Mouse (Mus musculus) regulatory T cell (primary cell): ENCODE results near the gene Fbxl2.
"Not testable (repeated sequence)": the region's sequence is repeated elsewhere in the genome, so short reads cannot be mapped to it uniquely, and the experiment has no call there.

Source experiments
- in situ Hi-C: fragments of 300-600 bp; cut with MboI, MseI; formaldehyde crosslinking; loops from one replicate; pipeline ENCODE4 v1.15.1; 2025; ENCODE audit warnings: high pct_unique_total_duplicates

Fbxl2 gene

GRCm38 (mm10) chr9:114046028-114046427 is at the start of gene Fbxl2:
Gene Fbxl2 (minus strand): TSS chr9:114046191.
- in situ Hi-C loops: no loop called here

GRCm38 (mm10) chr9:114094854-114095253 is 48.9 kb upstream of the Fbxl2 start:
- in situ Hi-C loops: loop anchor here (5.0 kb wide), 1 partner anchor 277 kb away; no protein-coding TSS in a partner anchor

GRCm38 (mm10) chr9:114092188-114092587 is 46.2 kb upstream of the Fbxl2 start:
- in situ Hi-C loops: loop anchor here (5.0 kb wide), 1 partner anchor 280 kb away; no protein-coding TSS in a partner anchor

- in situ Hi-C loops: not testable (repeated sequence)
Measured at GRCm38 (mm10) chr9:114088885-114089284, 42.9 kb upstream of the Fbxl2 start.

GRCm38 (mm10) chr9:114087106-114087815 is 41.3 kb upstream of the Fbxl2 start:
- in situ Hi-C loops: no loop called here

GRCm38 (mm10) chr9:114086422-114086821 is 40.4 kb upstream of the Fbxl2 start:
- in situ Hi-C loops: no loop called here

- in situ Hi-C loops: no loop called here
Measured at GRCm38 (mm10) chr9:114073681-114074080, 27.7 kb upstream of the Fbxl2 start.

GRCm38 (mm10) chr9:114069372-114069771 is 23.4 kb upstream of the Fbxl2 start:
- in situ Hi-C loops: no loop called here

- in situ Hi-C loops: no loop called here
Measured at GRCm38 (mm10) chr9:114068494-114069053, 22.6 kb upstream of the Fbxl2 start.

GRCm38 (mm10) chr9:114057090-114057796 is 11.3 kb upstream of the Fbxl2 start, which contains the start of gene Susd5:
Gene Susd5 (plus strand): TSS chr9:114057140.
- in situ Hi-C loops: no loop called here

- in situ Hi-C loops: no loop called here
Measured at GRCm38 (mm10) chr9:114052866-114053265, 6.9 kb upstream of the Fbxl2 start.

GRCm38 (mm10) chr9:114052031-114052430 is 6.0 kb upstream of the Fbxl2 start:
- in situ Hi-C loops: no loop called here

- in situ Hi-C loops: no loop called here
Measured at GRCm38 (mm10) chr9:114050778-114051177, 4.8 kb upstream of the Fbxl2 start.

GRCm38 (mm10) chr9:114050106-114050505 is 4.1 kb upstream of the Fbxl2 start:
- in situ Hi-C loops: no loop called here

- in situ Hi-C loops: no loop called here
Measured at GRCm38 (mm10) chr9:114046676-114047075, 685 bp upstream of the Fbxl2 start.

- in situ Hi-C loops: no loop called here
Measured at GRCm38 (mm10) chr9:114044446-114044845, 1.5 kb downstream of the Fbxl2 start.

- in situ Hi-C loops: no loop called here
Measured at GRCm38 (mm10) chr9:114042490-114042889, 3.5 kb downstream of the Fbxl2 start.

GRCm38 (mm10) chr9:114040945-114041344 is 5.0 kb downstream of the Fbxl2 start:
- in situ Hi-C loops: no loop called here

- in situ Hi-C loops: no loop called here
Measured at GRCm38 (mm10) chr9:114026261-114026934, 19.6 kb downstream of the Fbxl2 start.

- in situ Hi-C loops: no loop called here
Measured at GRCm38 (mm10) chr9:114025846-114026245, 20.1 kb downstream of the Fbxl2 start.

- in situ Hi-C loops: no loop called here
Measured at GRCm38 (mm10) chr9:114025182-114025581, 20.8 kb downstream of the Fbxl2 start.

- in situ Hi-C loops: no loop called here
Measured at GRCm38 (mm10) chr9:114022141-114022540, 23.9 kb downstream of the Fbxl2 start.
